Mouse (Mus musculus) forebrain, embryonic 16.5 days (tissue): ENCODE measurements around the gene Rims3. TPM values are rescaled to one million over a fixed set of nuclear protein-coding genes. Genes with fewer than 3 reads are reported as not detected.

Experiments used
- ATAC-seq: fragments of 200-750 bp; cut with Nextera tagmentation; 2 replicates; pipeline ENCODE4 v1.8.0; 2017; ENCODE audit warnings: mild to moderate bottlenecking, moderate library complexity
- H3K27ac ChIP-seq: fragments of 300-500 bp; sonication (generic); 2 replicates; pipeline ENCODE4 v1.5.1; 2014; ENCODE audit warnings: low read length, control low read depth
- H3K27me3 ChIP-seq: fragments of 300-500 bp; sonication (generic); replicated peaks from 2 replicates; pipeline ENCODE4 v1.6.1; 2014; ENCODE audit warnings: low read length; ENCODE audit not compliant: control insufficient read depth, insufficient read depth
- H3K36me3 ChIP-seq: fragments of 300-500 bp; sonication (generic); 2 replicates; pipeline ENCODE4 v1.6.1; 2014; ENCODE audit not compliant: control insufficient read depth, insufficient read depth
- H3K4me1 ChIP-seq: fragments of 300-500 bp; sonication (generic); replicated peaks from 2 replicates; pipeline ENCODE4 v1.6.1; 2014; ENCODE audit warnings: low read length; ENCODE audit not compliant: control insufficient read depth, insufficient read depth
- H3K4me2 ChIP-seq: fragments of 300-500 bp; sonication (generic); 2 replicates; pipeline ENCODE4 v1.6.1; 2014; ENCODE audit warnings: mild to moderate bottlenecking, low read length, control low read depth
- H3K4me3 ChIP-seq: fragments of 300-500 bp; sonication (generic); replicated peaks from 2 replicates; pipeline ENCODE4 v1.5.1; 2014; ENCODE audit warnings: mild to moderate bottlenecking, low read length, control low read depth
- H3K9ac ChIP-seq: fragments of 300-500 bp; sonication (generic); replicated peaks from 2 replicates; pipeline ENCODE4 v1.6.1; 2014; ENCODE audit warnings: low read depth, low read length, control low read depth
- H3K9me3 ChIP-seq: fragments of 300-500 bp; sonication (generic); 2 replicates; pipeline ENCODE4 v1.6.1; 2016; ENCODE audit warnings: low read length; ENCODE audit not compliant: control insufficient read depth
- WGBS: fragments of 180-500 bp; shearing (Covaris S2); extraction: QIAGEN DNeasy Blood & Tissue Kit; methylation state at CpG from one replicate; pipeline ENCODE4 v1.1.7; 2014; 5-methylcytosine and 5-hydroxymethylcytosine counted together
- polyA plus RNA-seq: library from polyadenylated mRNA; unstranded; fragments of >200 nt; fragmentation: Nextera tagmentation; extraction: Ambion mirVana; gene quantifications from 2 replicates; pipeline ENCODE4 v1.2.1, GENCODE M21; 2015

Rims3 gene
- 9.6 and 14.1 TPM in 2 replicates for polyA plus RNA-seq

- peak within 1 kb of the TSS; percentile 64 for H3K4me3 ChIP-seq
- H3K4me1 ChIP-seq, result 0 out of 2 replicates have a peak, but pooled peaks cover 9% of the 10 kb centered on the region
- no peaks in the 10 kb centered on the region for H3K27me3 ChIP-seq
- no peaks in the 10 kb centered on the region for H3K36me3 ChIP-seq
- 1% methylated on average over 67 of the region's 68 CpGs for WGBS
- H3K4me2 ChIP-seq, result peak within 1 kb of the TSS; percentile 78
- no peak within 1 kb of the TSS for H3K27ac ChIP-seq
- peak within 1 kb of the TSS; percentile 74 for H3K9ac ChIP-seq
- ATAC-seq, result peak; percentile 80
- no peaks in the 10 kb centered on the region for H3K9me3 ChIP-seq
Observed at GRCm38 (mm10) chr4:120854588-120855319, at the start of gene Rims3. Gene Rims3, plus strand, starts transcription at chr4:120854816.

- no peak overlapping the region for H3K9ac ChIP-seq
- H3K9me3 ChIP-seq, result no peaks in the 10 kb centered on the region
- no peak for ATAC-seq
- H3K27me3 ChIP-seq, result no peaks in the 10 kb centered on the region
- H3K36me3 ChIP-seq, result no peaks in the 10 kb centered on the region
- H3K4me3 ChIP-seq, result no peak overlapping the region
- H3K4me1 ChIP-seq, result peaks cover 3% of the 10 kb centered on the region; the same call in 1 of the 2 replicates
- H3K27ac ChIP-seq, result no peak overlapping the region
- H3K4me2 ChIP-seq, result no peak overlapping the region
Observed at GRCm38 (mm10) chr4:120805816-120806215, 48.8 kb upstream of the Rims3 start.

- Histone ChIP-seq H3K27me3 (no peaks in the 10 kb centered on the region), H3K4me2 (peak overlapping the region; percentile 84), H3K9ac (no peak overlapping the region; the same call in 1 of the 2 replicates), H3K27ac (no peak overlapping the region), H3K9me3 (no peaks in the 10 kb centered on the region), H3K36me3 (no peaks in the 10 kb centered on the region), H3K4me3 (peak overlapping the region; percentile 35), H3K4me1 (peaks cover 24% of the 10 kb centered on the region)
- 17% methylated on average over 1 of the region's 1 CpGs for WGBS
- no peak for ATAC-seq
Observed at GRCm38 (mm10) chr4:120813762-120814161, 40.9 kb upstream of the Rims3 start.

GRCm38 (mm10) chr4:120814171-120814570 lies 40.4 kb upstream of the Rims3 start:
- peak overlapping the region; percentile 45 for H3K9ac ChIP-seq
- no peaks in the 10 kb centered on the region for H3K27me3 ChIP-seq
- peaks cover 24% of the 10 kb centered on the region for H3K4me1 ChIP-seq
- H3K4me3 ChIP-seq, result peak overlapping the region; percentile 35
- no peaks in the 10 kb centered on the region for H3K9me3 ChIP-seq
- peak overlapping the region; percentile 84 for H3K4me2 ChIP-seq
- no peak for ATAC-seq
- no peak overlapping the region for H3K27ac ChIP-seq
- 45% methylated on average over 4 of the region's 4 CpGs for WGBS
- H3K36me3 ChIP-seq, result no peaks in the 10 kb centered on the region

DNA sequence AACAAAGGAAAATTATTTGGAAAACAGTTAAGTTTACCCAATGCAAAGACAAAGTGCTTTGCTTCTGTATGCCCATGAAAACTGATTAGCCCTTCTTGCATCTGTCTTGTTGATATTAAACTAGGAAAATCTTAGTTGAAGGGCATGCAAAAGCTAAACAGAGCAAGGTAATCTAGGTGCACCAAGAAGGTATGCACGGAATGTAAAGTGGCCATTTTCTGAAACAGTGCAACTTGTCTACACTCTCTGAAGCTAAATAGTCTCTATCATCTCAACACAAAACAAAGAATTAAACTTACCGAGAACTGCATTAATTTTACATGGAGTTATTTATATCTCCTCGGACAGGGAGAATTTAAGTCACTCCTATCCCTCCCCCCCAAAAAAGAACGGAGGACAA lies 39.5 kb upstream of the Rims3 start:
- peak; percentile 4; the same call in 1 of the 2 replicates for ATAC-seq
- no peaks in the 10 kb centered on the region for H3K36me3 ChIP-seq
- peak overlapping the region; percentile 51 for H3K9ac ChIP-seq
- peak overlapping the region; percentile 24; the same call in 1 of the 2 replicates for H3K27ac ChIP-seq
- WGBS, result 5% methylated on average over 4 of the region's 4 CpGs
- peak overlapping the region; percentile 56 for H3K4me3 ChIP-seq
- peaks cover 24% of the 10 kb centered on the region for H3K4me1 ChIP-seq
- no peaks in the 10 kb centered on the region for H3K27me3 ChIP-seq
- H3K9me3 ChIP-seq, result no peaks in the 10 kb centered on the region
- peak overlapping the region; percentile 84 for H3K4me2 ChIP-seq

GRCm38 (mm10) chr4:120815622-120816334 lies 38.8 kb upstream of the Rims3 start:
- Histone ChIP-seq H3K4me2 (peak overlapping the region; percentile 84), H3K9me3 (no peaks in the 10 kb centered on the region), H3K4me1 (peaks cover 24% of the 10 kb centered on the region), H3K9ac (peak overlapping the region; percentile 51), H3K36me3 (no peaks in the 10 kb centered on the region), H3K27ac (peak overlapping the region; percentile 69; the same call in 1 of the 2 replicates), H3K4me3 (peak overlapping the region; percentile 56), H3K27me3 (no peaks in the 10 kb centered on the region)
- WGBS, result 6% methylated on average over 10 of the region's 10 CpGs
- peak; percentile 99 for ATAC-seq

DNA sequence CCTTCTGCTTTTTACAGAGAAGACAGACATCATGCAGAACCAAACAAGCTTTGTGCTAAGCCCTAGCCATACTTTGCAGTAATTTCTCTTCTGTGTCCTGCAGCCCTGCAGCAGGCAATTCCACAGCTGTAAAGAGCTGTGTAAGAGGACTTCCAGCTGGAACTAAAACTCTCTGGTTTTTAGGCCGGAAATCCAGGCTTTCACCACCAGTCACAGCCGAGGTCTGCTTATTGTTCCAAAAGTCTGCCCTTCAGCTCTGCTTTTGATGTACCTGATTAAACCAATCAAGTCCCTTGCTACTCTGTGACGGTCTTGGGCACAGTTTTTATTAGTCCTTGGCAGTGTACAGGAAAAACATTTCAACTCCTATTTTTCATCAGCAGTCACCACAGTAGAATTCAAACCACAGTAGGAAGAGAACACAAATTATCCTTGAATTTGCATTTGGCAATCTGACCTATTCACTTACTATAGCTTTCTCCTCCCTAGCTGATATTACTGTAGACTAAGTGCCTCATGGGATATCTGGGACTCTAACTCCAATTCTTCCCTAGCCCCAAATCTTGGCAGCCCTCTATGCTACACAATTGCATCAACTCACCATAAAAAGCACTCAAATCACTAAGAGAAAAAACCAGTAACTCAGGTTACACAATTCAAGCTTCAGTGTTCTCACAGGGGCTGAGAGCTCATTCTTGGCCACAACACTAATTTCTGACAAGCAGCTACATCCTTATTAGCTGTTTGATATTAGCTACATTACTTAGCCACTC lies 37.4 kb upstream of the Rims3 start:
- no peaks in the 10 kb centered on the region for H3K9me3 ChIP-seq
- H3K36me3 ChIP-seq, result no peaks in the 10 kb centered on the region
- H3K27me3 ChIP-seq, result no peaks in the 10 kb centered on the region
- no peak overlapping the region for H3K27ac ChIP-seq
- no peak overlapping the region for H3K4me3 ChIP-seq
- peaks cover 24% of the 10 kb centered on the region for H3K4me1 ChIP-seq
- no peak overlapping the region for H3K4me2 ChIP-seq
- WGBS, result 18% methylated on average over 3 of the region's 3 CpGs
- H3K9ac ChIP-seq, result no peak overlapping the region
- ATAC-seq, result no peak

GRCm38 (mm10) chr4:120817951-120818350 lies 36.7 kb upstream of the Rims3 start:
- H3K4me2 ChIP-seq, result no peak overlapping the region
- no peaks in the 10 kb centered on the region for H3K27me3 ChIP-seq
- H3K36me3 ChIP-seq, result no peaks in the 10 kb centered on the region
- peaks cover 22% of the 10 kb centered on the region for H3K4me1 ChIP-seq
- ATAC-seq, result no peak
- no peak overlapping the region for H3K9ac ChIP-seq
- WGBS, result 88% methylated on average over 2 of the region's 2 CpGs
- H3K4me3 ChIP-seq, result no peak overlapping the region
- no peaks in the 10 kb centered on the region for H3K9me3 ChIP-seq
- no peak overlapping the region for H3K27ac ChIP-seq

- ATAC-seq, result no peak
- Histone ChIP-seq H3K27me3 (no peaks in the 10 kb centered on the region), H3K9ac (no peak overlapping the region), H3K36me3 (no peaks in the 10 kb centered on the region), H3K27ac (no peak overlapping the region), H3K9me3 (no peaks in the 10 kb centered on the region), H3K4me3 (no peak overlapping the region), H3K4me2 (no peak overlapping the region), H3K4me1 (peaks cover 23% of the 10 kb centered on the region)
- 85% methylated on average over 1 of the region's 1 CpGs for WGBS
Observed at GRCm38 (mm10) chr4:120819296-120819695, 35.3 kb upstream of the Rims3 start.
